Mouse (Mus musculus): ENCODE results near the gene Rps6ka3. TPM values are rescaled to one million over a fixed set of nuclear protein-coding genes. Genes with fewer than 3 reads are reported as not detected.

Gene Rps6ka3
- total and polyA plus RNA-seq, 3 experiments = 6.9 to 16.7 (median 13.5) TPM

DNA sequence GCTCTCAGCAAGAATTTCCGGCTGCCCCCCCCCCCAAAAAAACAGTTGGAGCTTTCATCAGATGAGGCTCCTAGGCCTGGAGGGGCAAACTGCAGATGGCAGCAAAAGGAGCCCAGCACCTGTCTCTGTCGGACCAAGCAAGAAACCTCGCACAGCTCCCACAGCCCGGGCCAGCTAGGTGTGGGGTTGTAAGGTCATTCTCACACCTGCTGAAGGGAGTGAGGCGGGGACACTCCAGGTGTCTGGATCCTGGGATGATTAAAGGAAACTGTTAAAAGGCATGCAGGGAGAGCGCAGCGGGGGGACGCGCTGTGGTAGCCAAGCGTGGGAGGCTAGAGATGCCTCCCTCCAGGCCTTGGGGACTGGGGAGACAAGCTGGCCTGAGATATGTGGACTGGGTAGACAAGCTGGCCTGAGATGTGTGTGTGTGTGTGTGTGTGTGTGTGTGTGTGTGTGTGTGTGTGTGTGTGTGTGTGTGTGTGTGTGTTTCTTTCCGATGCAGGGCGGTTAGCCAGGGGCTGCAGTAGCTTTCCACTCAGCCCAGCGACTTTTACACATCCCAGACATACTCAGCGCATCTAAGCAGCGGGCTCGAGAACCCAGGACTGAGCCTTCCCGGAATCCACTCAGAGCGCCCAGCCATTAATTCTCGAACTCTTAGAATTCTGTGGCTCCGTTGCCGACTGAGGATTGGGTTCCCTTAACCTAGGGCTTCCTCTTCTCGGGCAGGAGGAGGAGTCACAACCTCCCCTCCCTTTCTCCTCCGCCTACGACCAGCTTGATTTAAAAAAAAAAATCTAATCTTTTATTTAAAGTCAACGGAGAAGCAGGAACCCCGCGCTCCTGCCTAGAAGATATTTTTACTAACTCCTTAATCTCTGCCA is 44.1 kb downstream of the Rps6ka3 start:
- no peaks in the 10 kb centered on the region for H3K9me3 ChIP-seq (replicated peaks; ENCODE audit: low read length)
- H3K27me3 ChIP-seq (replicated peaks) = no peaks in the 10 kb centered on the region
- peak overlapping the region; percentile 42 to 64 (median 49) for H3K4me3 ChIP-seq (replicated peaks in 1 of 3; ENCODE audit: low read depth in 2 of 3, low read length in 2 of 3, poor library complexity in 1 of 3)
- dilution Hi-C loops (cut with MboI; ENCODE audit: extremely low pct_ligation_motif_present, extremely low pct_unique_long_range_greater_than_20kb, low sequenced_read_pairs) = no loop called here
- peak; percentile 42 for DNase-seq (ENCODE audit: extremely low read depth)
- peaks cover 12% of the 10 kb centered on the region; the same call in 1 of the 2 replicates for H3K79me2 ChIP-seq (replicated peaks; ENCODE audit: control insufficient read depth, extremely low read depth, insufficient read depth, poor library complexity, severe bottlenecking)
- peak overlapping the region; percentile 40 for H3K4me2 ChIP-seq (ENCODE audit: insufficient read depth, low read depth, poor library complexity, severe bottlenecking)
- H3K36me3 ChIP-seq (replicated peaks in 1 of 2; ENCODE audit: control insufficient read depth in 1 of 2, insufficient read depth in 1 of 2, low read length in 1 of 2) = no peaks in the 10 kb centered on the region
- TF ChIP-seq PAX5 (IDR thresholded peaks at IDR 0.05; ENCODE audit: low read length) = no peak
- TF ChIP-seq POLR2A (IDR thresholded peaks at IDR 0.05; ENCODE audit: low read depth, low read length) = peak; percentile 43
- TF ChIP-seq KAT2A (IDR thresholded peaks at IDR 0.05; ENCODE audit: insufficient replicate concordance, low read length) = no peak
- peak; percentile 65 for TF ChIP-seq ZNF384 (IDR thresholded peaks at IDR 0.05; ENCODE audit: low read depth, low read length)
- peak overlapping the region; percentile 54 for H3K9ac ChIP-seq (ENCODE audit: insufficient read depth, low read depth)
- peak overlapping the region; percentile 58; the same call in 1 of the 2 replicates for H3K27ac ChIP-seq (ENCODE audit: insufficient read depth, low read depth)
- in situ Hi-C loops (cut with MboI; ENCODE audit: low pct_ligation_motif_present, low pct_unique_long_range_greater_than_20kb, low sequenced_read_pairs) = loop anchor here (25.0 kb wide), 1 partner anchor 192 kb away; no protein-coding TSS in a partner anchor
- H3K4me1 ChIP-seq (ENCODE audit: control insufficient read depth in 1 of 2, insufficient read depth in 2 of 2) = peaks cover 2% of the 10 kb centered on the region in 2 experiments; a peak in 1 of 4 replicates

DNA sequence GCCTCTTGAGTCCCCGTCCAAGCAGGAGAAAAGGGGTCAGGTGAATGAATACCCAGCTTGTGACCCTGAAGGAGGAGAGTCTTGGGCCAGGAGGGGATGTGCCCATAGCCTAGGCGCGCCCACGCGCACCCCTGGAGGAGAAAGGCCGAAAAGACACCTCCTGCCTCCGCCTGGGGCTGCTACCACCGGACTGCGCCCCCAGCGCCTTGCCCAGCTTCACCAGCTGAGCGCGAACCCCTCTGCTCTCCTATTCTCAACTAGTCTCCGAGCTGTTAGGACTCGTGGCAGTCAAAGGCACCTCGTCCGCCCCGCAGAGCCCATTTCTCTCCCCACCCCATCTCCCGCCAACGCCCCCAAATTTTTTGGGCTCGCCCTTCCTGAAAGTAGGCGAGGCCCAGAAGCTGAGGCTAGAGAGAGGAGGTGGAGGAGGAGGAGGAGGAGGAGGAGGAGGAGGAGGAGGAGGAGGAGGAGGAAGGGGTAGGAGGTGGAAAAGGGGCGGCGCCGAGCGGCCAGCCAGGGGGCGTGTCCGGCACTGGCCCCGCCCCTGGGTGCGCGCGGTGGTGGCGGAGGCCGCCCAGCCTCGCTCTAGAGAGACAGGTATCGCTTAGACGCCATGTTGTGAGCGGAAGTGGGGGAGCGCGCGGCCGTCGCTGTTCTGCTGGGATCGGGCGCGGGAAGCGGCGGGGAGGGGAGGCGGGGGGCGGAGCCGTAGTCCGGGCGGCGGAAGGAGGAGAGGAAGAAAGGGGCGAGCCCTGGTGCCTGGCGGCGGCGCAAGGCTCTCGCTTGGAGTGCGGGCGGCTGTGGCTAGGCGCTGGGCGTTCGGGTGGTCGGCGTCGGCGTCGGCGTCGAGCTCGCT is 45.2 kb downstream of the Rps6ka3 start:
- no peak for TF ChIP-seq ZMIZ1 (IDR thresholded peaks at IDR 0.05; ENCODE audit: low read depth, low read length)
- TF ChIP-seq POLR2A (IDR thresholded peaks at IDR 0.05; ENCODE audit: low read depth, low read length) = peak; percentile 64
- TF ChIP-seq TCF12 (IDR thresholded peaks at IDR 0.05; ENCODE audit: low read depth, low read length) = no peak
- TF ChIP-seq MAZ (IDR thresholded peaks at IDR 0.05; ENCODE audit: low read depth, low read length) = 0 out of 2 replicates have a peak, but pooled peaks have one; percentile 26
- TF ChIP-seq MAFK (IDR thresholded peaks at IDR 0.05; ENCODE audit: insufficient replicate concordance, low read length) = no peak
- TF ChIP-seq RAD21 (IDR thresholded peaks at IDR 0.05; ENCODE audit: low read depth, low read length) = no peak; the same call in 1 of the 2 replicates
- TF ChIP-seq ELF1 (IDR thresholded peaks at IDR 0.05; ENCODE audit: low read depth, low read length) = peak; percentile 81
- TF ChIP-seq CTCF (conservative IDR thresholded peaks at IDR 0.05 in 1 of 2, IDR thresholded peaks at IDR 0.05 in 1 of 2; ENCODE audit: low read depth in 2 of 2, low read length in 2 of 2) = peak in 1 of 2 experiments; percentile 51; a peak in 2 of 4 replicates
- peak; percentile 53 for TF ChIP-seq NELFE (IDR thresholded peaks at IDR 0.05; ENCODE audit: low read depth, low read length)
- TF ChIP-seq BHLHE40 (IDR thresholded peaks at IDR 0.05; ENCODE audit: low read depth, low read length) = no peak
- no peak for TF ChIP-seq GABPA (IDR thresholded peaks at IDR 0.05; ENCODE audit: insufficient replicate concordance, low read depth, low read length)
- no peak for TF ChIP-seq MEF2A (IDR thresholded peaks at IDR 0.05; ENCODE audit: borderline replicate concordance, low read depth, low read length)
- TF ChIP-seq RCOR1 (conservative IDR thresholded peaks at IDR 0.05; ENCODE audit: low read depth, low read length) = no peak
- TF ChIP-seq SMC3 (IDR thresholded peaks at IDR 0.05; ENCODE audit: low read depth, low read length) = peak; percentile 2; the same call in 1 of the 2 replicates
- peak; percentile 73 for TF ChIP-seq NRF1 (IDR thresholded peaks at IDR 0.05; ENCODE audit: low read depth, low read length)
- no peak for TF ChIP-seq CHD2 (IDR thresholded peaks at IDR 0.05; ENCODE audit: low read length)
- no peak for TF ChIP-seq ZC3H11A (IDR thresholded peaks at IDR 0.05; ENCODE audit: low read depth, low read length)
- no peak for TF ChIP-seq ZNF384 (IDR thresholded peaks at IDR 0.05; ENCODE audit: low read depth, low read length)
- TF ChIP-seq MAX (IDR thresholded peaks at IDR 0.05; ENCODE audit: low read length) = no peak
- TF ChIP-seq SIN3A (IDR thresholded peaks at IDR 0.05; ENCODE audit: low read length) = peak; percentile 6; the same call in 1 of the 2 replicates
- TF ChIP-seq UBTF (IDR thresholded peaks at IDR 0.05; ENCODE audit: low read depth, low read length) = no peak
- TF ChIP-seq EP300 (IDR thresholded peaks at IDR 0.05; ENCODE audit: low read length) = no peak
- TF ChIP-seq USF1 (IDR thresholded peaks at IDR 0.05; ENCODE audit: low read depth, low read length) = no peak
- peak; percentile 48; the same call in 1 of the 2 replicates for TF ChIP-seq MXI1 (IDR thresholded peaks at IDR 0.05; ENCODE audit: low read depth, low read length)
- TF ChIP-seq PAX5 (IDR thresholded peaks at IDR 0.05; ENCODE audit: low read length) = no peak
- TF ChIP-seq IRF4 (IDR thresholded peaks at IDR 0.05; ENCODE audit: low read depth, low read length) = no peak
- no peak for TF ChIP-seq JUND (conservative IDR thresholded peaks at IDR 0.05; ENCODE audit: low read depth, low read length)
- peak; percentile 79 for DNase-seq (ENCODE audit: extremely low read depth)
- Histone ChIP-seq H3K4me3 (replicated peaks in 1 of 3; ENCODE audit: low read depth in 2 of 3, low read length in 2 of 3, poor library complexity in 1 of 3) (peak overlapping the region; percentile 42 to 95 (median 67)), H3K4me1 (ENCODE audit: control insufficient read depth in 1 of 2, insufficient read depth in 2 of 2) (peaks cover 2% of the 10 kb centered on the region in 2 experiments; a peak in 1 of 4 replicates), H3K36me3 (replicated peaks in 1 of 2; ENCODE audit: control insufficient read depth in 1 of 2, insufficient read depth in 1 of 2, low read length in 1 of 2) (no peaks in the 10 kb centered on the region), H3K27me3 (replicated peaks) (no peaks in the 10 kb centered on the region), H3K79me2 (replicated peaks; ENCODE audit: control insufficient read depth, extremely low read depth, insufficient read depth, poor library complexity, severe bottlenecking) (peaks cover 12% of the 10 kb centered on the region; the same call in 1 of the 2 replicates), H3K9ac (ENCODE audit: insufficient read depth, low read depth) (peak overlapping the region; percentile 90), H3K27ac (ENCODE audit: insufficient read depth, low read depth) (peak overlapping the region; percentile 58), H3K4me2 (ENCODE audit: insufficient read depth, low read depth, poor library complexity, severe bottlenecking) (peak overlapping the region; percentile 40; the same call in 1 of the 2 replicates), H3K9me3 (replicated peaks; ENCODE audit: low read length) (no peaks in the 10 kb centered on the region)
- dilution Hi-C loops (cut with MboI; ENCODE audit: extremely low pct_ligation_motif_present, extremely low pct_unique_long_range_greater_than_20kb, low sequenced_read_pairs) (no loop called here), in situ Hi-C loops (cut with MboI; ENCODE audit: low pct_ligation_motif_present, low pct_unique_long_range_greater_than_20kb, low sequenced_read_pairs) (loop anchor here (25.0 kb wide), 1 partner anchor 193 kb away; no protein-coding TSS in a partner anchor)
